Mouse (Mus musculus) T-helper 2 cell (primary cell): ENCODE measurements around the gene Zfpm1.
"Not testable (repeated sequence)": the region's sequence is repeated elsewhere in the genome, so short reads cannot be mapped to it uniquely, and the experiment has no call there.

Source experiments
- in situ Hi-C: fragments of 300-600 bp; cut with MboI, MseI; formaldehyde crosslinking; loops from one replicate; pipeline ENCODE4 v1.15.1; 2025; ENCODE audit warnings: high pct_unique_total_duplicates

Zfpm1 gene

GRCm38 (mm10) chr8:122323951-122324402, 42.0 kb downstream of the Zfpm1 start:
- in situ Hi-C loops, result not testable (repeated sequence)

GRCm38 (mm10) chr8:122325196-122325595, 43.3 kb downstream of the Zfpm1 start:
- in situ Hi-C loops, result no loop called here

DNA sequence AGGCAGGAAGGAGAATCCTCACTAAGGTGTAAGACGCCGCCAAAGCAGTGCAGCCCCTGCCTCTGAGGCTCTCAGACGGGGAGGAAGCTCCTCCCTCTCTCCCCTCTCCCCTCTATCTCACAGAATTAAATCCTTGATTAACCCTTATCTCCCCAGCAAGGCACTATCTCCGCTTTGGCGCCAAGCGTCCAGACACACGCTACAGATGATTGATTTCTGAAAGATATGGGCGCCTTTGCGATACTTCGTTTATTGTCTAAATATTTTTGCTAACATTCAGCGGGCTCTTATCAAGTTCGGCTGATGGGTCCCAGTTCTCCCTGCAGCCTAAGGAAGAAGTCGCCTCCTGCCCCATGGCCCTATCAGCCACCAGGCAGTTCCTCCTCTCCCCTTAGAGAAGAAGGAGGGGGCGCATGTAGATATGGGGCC, 44.2 kb downstream of the Zfpm1 start:
- in situ Hi-C loops, result no loop called here

DNA sequence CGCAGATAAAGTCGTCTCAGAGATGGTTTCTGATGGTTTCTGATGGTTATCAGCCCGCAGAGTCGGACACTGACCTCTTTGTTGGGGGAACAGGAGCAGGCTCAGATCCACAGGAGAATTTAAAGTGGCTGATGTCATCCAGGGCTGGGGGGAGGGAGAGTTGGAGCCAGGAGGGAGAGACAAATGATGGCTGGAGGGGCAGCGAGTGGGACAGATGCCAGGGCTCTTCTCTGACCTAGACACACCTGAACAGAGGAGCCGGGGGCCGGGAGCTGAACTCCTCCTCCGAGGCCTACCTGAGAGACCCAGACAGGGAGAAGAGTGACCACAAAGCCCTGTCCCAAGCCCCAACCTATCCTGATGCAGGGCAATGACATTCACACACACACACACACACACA, 47.1 kb downstream of the Zfpm1 start:
- in situ Hi-C loops, result no loop called here

- in situ Hi-C loops, result loop anchor here (5.0 kb wide), 1 partner anchor 57 kb away; no protein-coding TSS in a partner anchor
Measured at GRCm38 (mm10) chr8:122329553-122330239, 47.8 kb downstream of the Zfpm1 start.

- in situ Hi-C loops, result loop anchor here (5.0 kb wide), 1 partner anchor 58 kb away; no protein-coding TSS in a partner anchor
Measured at GRCm38 (mm10) chr8:122330446-122331133, 48.6 kb downstream of the Zfpm1 start.

- in situ Hi-C loops, result loop anchor here (5.0 kb wide), 1 partner anchor 59 kb away; no protein-coding TSS in a partner anchor
Measured at GRCm38 (mm10) chr8:122331134-122331523, 49.2 kb downstream of the Zfpm1 start.

DNA sequence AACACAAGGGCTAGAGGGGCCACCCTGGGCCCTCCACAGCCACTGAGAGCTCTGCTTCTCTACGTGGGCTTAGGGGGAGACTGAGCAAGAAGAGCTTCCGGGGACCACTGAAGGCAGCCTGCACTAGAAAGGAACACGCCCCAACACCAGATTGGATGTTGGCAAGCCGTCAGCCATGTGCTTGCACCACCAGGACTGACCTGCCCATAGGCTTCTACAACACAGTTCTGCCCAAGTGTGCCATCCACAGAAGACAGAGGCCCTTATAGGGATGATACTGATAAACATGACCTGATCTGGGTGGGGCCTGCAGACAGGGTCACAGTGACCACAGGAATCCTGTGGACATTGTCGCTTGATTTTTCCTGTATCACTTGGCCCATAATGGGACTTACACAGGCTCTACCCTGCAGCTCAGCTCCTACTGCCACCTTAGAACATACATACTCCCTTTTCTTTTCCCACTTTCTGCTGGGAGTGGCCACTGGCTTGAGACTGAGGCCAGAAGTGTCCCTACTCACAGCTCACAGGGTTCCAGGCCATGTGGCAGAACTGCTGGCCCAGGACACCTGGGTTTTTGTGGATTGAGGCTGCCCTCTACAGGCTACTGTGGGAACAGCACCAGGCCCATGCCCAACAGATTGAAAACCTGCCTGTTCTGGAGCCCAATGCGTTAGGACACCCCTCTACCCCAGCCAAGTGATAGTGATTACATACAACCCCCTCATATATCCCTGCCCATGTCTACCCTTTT, 51.0 kb downstream of the Zfpm1 start:
- in situ Hi-C loops, result loop anchor here (5.0 kb wide), 1 partner anchor 61 kb away; no protein-coding TSS in a partner anchor

DNA sequence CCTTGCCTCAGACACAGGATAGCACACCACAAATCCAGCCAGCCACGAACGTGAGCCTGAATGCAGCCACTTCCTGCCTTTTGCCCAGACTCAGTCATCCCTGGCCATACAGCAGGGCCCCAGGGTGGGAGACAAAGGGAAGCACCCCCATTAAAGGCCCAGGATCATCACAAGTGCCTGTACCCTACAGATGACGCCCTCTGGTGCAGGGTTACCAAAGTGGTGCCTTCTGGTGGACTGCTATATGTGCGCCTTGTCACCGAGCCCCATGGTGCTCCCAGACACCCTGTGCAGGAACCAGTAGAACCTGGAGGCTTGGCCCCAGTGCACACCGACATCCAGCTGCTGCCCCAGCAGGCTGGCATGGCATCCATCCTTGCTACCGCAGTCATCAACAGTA, 51.6 kb downstream of the Zfpm1 start:
- in situ Hi-C loops, result loop anchor here (5.0 kb wide), 1 partner anchor 61 kb away; no protein-coding TSS in a partner anchor

- in situ Hi-C loops, result loop anchor here (5.0 kb wide), 1 partner anchor 63 kb away; no protein-coding TSS in a partner anchor
Measured at GRCm38 (mm10) chr8:122334791-122335490, 53.0 kb downstream of the Zfpm1 start.

GRCm38 (mm10) chr8:122335638-122336250, 53.8 kb downstream of the Zfpm1 start:
- in situ Hi-C loops, result no loop called here

DNA sequence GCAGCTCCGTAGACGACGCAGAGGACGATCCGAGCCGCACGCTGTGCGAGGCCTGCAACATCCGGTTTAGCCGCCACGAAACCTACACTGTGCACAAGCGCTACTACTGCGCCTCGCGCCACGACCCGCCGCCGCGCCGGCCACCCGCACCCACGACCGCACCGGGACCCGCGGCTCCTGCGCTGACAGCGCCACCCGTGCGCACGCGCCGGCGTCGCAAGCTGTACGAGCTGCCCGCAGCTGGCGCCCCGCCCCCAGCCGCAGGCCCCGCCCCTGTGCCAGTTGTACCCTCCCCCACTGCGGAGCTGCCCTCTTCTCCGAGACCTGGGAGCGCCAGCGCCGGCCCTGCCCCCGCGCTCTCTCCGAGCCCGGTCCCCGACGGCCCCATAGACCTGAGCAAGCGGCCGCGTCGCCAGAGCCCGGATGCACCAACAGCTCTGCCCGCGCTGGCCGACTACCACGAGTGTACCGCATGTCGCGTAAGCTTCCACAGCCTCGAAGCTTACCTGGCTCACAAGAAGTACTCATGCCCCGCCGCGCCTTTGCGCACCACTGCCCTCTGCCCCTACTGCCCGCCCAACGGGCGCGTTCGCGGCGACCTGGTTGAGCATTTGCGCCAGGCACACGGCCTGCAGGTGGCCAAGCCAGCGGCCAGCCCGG, 54.4 kb downstream of the Zfpm1 start:
- in situ Hi-C loops, result no loop called here

GRCm38 (mm10) chr8:122338852-122339251, 56.9 kb downstream of the Zfpm1 start:
- in situ Hi-C loops, result no loop called here

DNA sequence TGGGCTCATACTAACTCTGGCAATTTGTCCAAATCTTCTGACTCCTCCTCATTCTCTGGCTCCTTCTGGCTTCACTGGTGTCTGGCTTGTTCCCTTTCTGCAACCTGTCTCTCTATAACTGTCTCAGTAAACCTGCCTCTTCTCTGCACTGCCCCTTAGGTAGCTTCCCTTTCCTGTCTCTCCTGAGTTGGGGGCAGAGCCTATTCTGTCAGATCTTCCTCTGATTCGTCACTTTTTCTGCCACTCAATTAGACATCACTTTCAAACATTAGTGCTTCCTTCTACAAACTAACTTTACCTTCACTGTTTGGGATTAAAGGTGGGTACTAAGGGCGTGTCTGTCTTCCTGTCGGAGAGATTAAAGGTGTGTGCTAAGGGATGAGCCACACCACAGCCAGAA, 58.8 kb downstream of the Zfpm1 start:
- in situ Hi-C loops, result no loop called here

DNA sequence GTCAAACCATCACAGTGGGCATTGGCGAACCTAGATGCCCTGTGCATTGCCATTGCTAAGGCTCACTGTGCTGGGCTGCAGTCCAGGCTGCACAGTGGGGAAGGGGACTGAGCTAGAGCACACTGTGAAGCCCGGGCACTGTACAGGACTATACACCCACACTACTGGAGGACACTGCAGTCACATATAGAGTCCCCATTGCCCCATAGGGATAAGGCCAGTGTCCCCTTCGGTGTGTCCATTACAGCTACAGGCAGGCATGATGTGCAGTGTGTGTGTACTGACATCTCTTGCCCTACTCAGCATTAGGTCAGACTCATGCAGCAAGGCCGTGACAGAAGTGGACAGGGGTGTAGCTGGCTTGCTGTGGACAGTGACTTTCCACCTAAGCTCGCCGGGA, 59.8 kb downstream of the Zfpm1 start:
- in situ Hi-C loops, result no loop called here

DNA sequence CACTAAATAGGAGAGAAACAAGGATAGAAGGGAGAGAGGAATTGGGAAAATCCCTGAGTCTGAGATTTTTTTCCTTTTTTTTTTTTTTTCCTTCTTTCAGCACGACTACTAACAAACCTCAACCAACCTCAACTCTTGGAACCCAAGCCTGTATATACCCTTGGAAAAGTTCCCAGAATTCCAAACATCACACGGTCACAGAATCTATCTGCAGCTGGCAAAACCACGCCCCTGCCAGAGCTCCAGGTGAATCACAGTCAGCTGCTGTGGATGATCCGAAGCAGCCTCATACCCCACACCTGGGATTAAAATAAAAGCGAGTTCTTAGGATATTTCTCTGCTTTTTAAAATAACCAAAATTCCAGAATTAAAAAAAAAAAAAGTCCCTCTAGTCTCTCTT, 60.4 kb downstream of the Zfpm1 start:
- in situ Hi-C loops, result no loop called here

GRCm38 (mm10) chr8:122342806-122343209, 60.9 kb downstream of the Zfpm1 start:
- in situ Hi-C loops, result no loop called here

- in situ Hi-C loops, result no loop called here
Measured at GRCm38 (mm10) chr8:122343341-122343740, 61.4 kb downstream of the Zfpm1 start.

DNA sequence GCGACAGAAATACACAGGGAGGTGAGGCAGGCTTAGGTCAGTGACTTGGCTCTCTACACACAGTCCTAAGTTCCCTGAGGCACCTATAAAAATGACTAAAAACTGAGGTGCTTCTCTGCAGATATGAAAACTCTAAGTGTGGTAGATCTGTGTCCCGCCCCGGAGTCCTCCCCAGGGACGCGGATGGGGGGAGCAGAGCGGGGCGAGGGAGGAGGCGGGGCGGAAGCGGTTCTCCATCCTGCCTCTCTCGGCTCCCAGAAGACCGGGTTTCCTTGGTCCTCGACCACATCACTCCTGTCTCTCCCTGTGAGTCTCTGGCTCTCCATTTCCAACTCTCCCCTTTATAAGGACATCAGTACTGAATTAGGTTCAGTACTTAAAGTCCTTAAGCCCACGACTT, 61.8 kb downstream of the Zfpm1 start:
- in situ Hi-C loops, result no loop called here

DNA sequence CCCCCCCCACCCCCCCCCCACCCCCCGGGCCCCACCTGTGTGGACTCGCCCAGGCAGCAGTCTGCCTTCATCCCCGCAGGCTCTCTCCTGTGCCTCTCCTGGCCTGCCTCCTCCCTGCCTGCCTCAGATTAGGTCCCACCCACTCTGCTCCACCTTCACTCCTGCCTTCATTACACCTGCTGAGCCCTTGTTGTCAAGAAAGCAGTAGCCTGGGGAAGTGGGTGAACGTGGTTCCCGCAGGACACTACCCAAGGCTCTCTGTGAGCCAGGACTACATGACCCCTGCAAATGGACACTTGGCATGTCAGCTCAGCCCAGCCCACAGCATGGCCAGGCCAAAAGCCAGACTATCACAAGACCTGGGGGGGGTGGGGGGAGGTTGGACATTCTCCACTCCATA, 62.3 kb downstream of the Zfpm1 start:
- in situ Hi-C loops, result no loop called here
